Mouse (Mus musculus): ENCODE data around the gene Foxc1.

Foxc1 gene

GRCm38 (mm10) chr13:31805831-31806427, 504 bp upstream of the Foxc1 start:
- peak; percentile 84 for DNase-seq (ENCODE audit: extremely low spot score, low spot score)

- DNase-seq (ENCODE audit: extremely low spot score, low spot score): peak; percentile 77
Observed at GRCm38 (mm10) chr13:31806890-31807735, 680 bp downstream of the Foxc1 start.

- no peak for DNase-seq (ENCODE audit: extremely low spot score, low spot score)
Observed at GRCm38 (mm10) chr13:31807736-31808115, 1.3 kb downstream of the Foxc1 start.

GRCm38 (mm10) chr13:31808116-31808803, 1.8 kb downstream of the Foxc1 start:
- DNase-seq (ENCODE audit: extremely low spot score, low spot score): peak; percentile 75

- DNase-seq (ENCODE audit: extremely low spot score, low spot score): no peak
Observed at GRCm38 (mm10) chr13:31808804-31809420, 2.5 kb downstream of the Foxc1 start.

- DNase-seq (ENCODE audit: extremely low spot score, low spot score): no peak
Observed at GRCm38 (mm10) chr13:31809701-31810100, 3.3 kb downstream of the Foxc1 start.

- no peak for DNase-seq (ENCODE audit: extremely low spot score, low spot score)
Observed at GRCm38 (mm10) chr13:31810375-31810692, 3.9 kb downstream of the Foxc1 start.

GRCm38 (mm10) chr13:31810693-31811541, 4.5 kb downstream of the Foxc1 start:
- peak; percentile 74 for DNase-seq (ENCODE audit: extremely low spot score, low spot score)

- no peak for DNase-seq (ENCODE audit: extremely low spot score, low spot score)
Observed at GRCm38 (mm10) chr13:31811542-31812021, 5.1 kb downstream of the Foxc1 start.

- DNase-seq (ENCODE audit: extremely low spot score, low spot score): no peak
Observed at GRCm38 (mm10) chr13:31812701-31813100, 6.3 kb downstream of the Foxc1 start.

GRCm38 (mm10) chr13:31815383-31816003, 9.1 kb downstream of the Foxc1 start:
- peak; percentile 62 for DNase-seq (ENCODE audit: extremely low spot score, low spot score)

- peak; percentile 39 for DNase-seq (ENCODE audit: extremely low spot score, low spot score)
Observed at GRCm38 (mm10) chr13:31818337-31818736, 11.9 kb downstream of the Foxc1 start.

GRCm38 (mm10) chr13:31819664-31820405, 13.4 kb downstream of the Foxc1 start:
- peak; percentile 37 for DNase-seq (ENCODE audit: extremely low spot score, low spot score)

- DNase-seq (ENCODE audit: extremely low spot score, low spot score): peak; percentile 74
Observed at GRCm38 (mm10) chr13:31820587-31821017, 14.2 kb downstream of the Foxc1 start.

- DNase-seq (ENCODE audit: extremely low spot score, low spot score): peak; percentile 36
Observed at GRCm38 (mm10) chr13:31821050-31821449, 14.6 kb downstream of the Foxc1 start.

- no peak for DNase-seq (ENCODE audit: extremely low spot score, low spot score)
Observed at GRCm38 (mm10) chr13:31823316-31823715, 16.9 kb downstream of the Foxc1 start.

- no peak for DNase-seq (ENCODE audit: extremely low spot score, low spot score)
Observed at GRCm38 (mm10) chr13:31825180-31825579, 18.7 kb downstream of the Foxc1 start.

GRCm38 (mm10) chr13:31827160-31827559, 20.7 kb downstream of the Foxc1 start:
- no peak for DNase-seq (ENCODE audit: extremely low spot score, low spot score)

- no peak for DNase-seq (ENCODE audit: extremely low spot score, low spot score)
Observed at GRCm38 (mm10) chr13:31827820-31828332, 21.4 kb downstream of the Foxc1 start.
